In genomic region chr19:46761247-46761946, GRCm38 (mm10) we compare ENCODE assay signal across 8 mouse cellular contexts. TPM values are rescaled to one million over a fixed set of nuclear protein-coding genes. Genes with fewer than 3 reads are reported as not detected.
DNase-seq lines count a peak whose midpoint lies in the region; ATAC-seq lines count a peak whose summit lies in the region.

Gene Cnnm2 (plus strand): TSS chr19:46761596.

- intact Hi-C loops in gastrocnemius, postnatal 14 days (cut with DNase I; ENCODE audit: low total_unique reads), result no loop called here
- intact Hi-C loops in left cerebral cortex, postnatal 10 days (cut with DNase I), result loop anchor here (5.0 kb wide), 1 partner anchor 236 kb away; no protein-coding TSS in a partner anchor

- peak; percentile 89 for ATAC-seq in inflammation-experienced regulatory T-cells, adult 6 months
- peak; percentile 92 for ATAC-seq in megakaryocyte-erythroid progenitor cell, adult 5-6 weeks (replicated peaks; ENCODE audit: low FRiP score, low TSS enrichment, poor library complexity, severe bottlenecking)

- peak; percentile 100 for DNase-seq in adrenal gland, adult (ENCODE audit: inconsistent age in 2 of 2, low spot score in 1 of 2)
- peak; percentile 100 for DNase-seq in embryo, embryonic 10.5 days (ENCODE audit: low spot score)
- peak; percentile 100 for DNase-seq in gastrocnemius, postnatal 14 days
- DNase-seq in left cerebral cortex, postnatal 10 days (ENCODE audit: extremely low spot score in 1 of 2, low spot score in 2 of 2), result peak; percentile 100
- peak; percentile 100 for DNase-seq in right cerebral cortex, postnatal 25 days
- DNase-seq in urinary bladder, postnatal 4 days (ENCODE audit: low spot score in 2 of 2), result peak; percentile 99 to 100

RNA-seq across cellular contexts. Expression of gene Cnnm2, which starts in this region (rescaled TPM):
- 1 to 10 TPM; 4.0 to 4.1 TPM for total RNA-seq in gastrocnemius, postnatal 14 days (2021)
- polyA plus RNA-seq in inflammation-experienced regulatory T-cells, adult 6 months (2017; shearing (Covaris generic)), result 1 to 10 TPM in 1 of 3 experiments, under 1 TPM in 2; 0.36 to 1.2 (median 0.44) TPM
- total RNA-seq in left cerebral cortex, postnatal 10 days (2021), result 10 to 100 TPM; 25.8 to 29.4 TPM
- total RNA-seq in megakaryocyte-erythroid progenitor cell, adult 5-6 weeks (2014; fragmentation: Nextera tagmentation), result 20.3 and 22.0 TPM in 2 replicates
- total RNA-seq in megakaryocyte-erythroid progenitor cell, adult 5-6 weeks (2017), result 7.0 and 13.6 TPM in 2 replicates

Comparison
In these comparisons a context has a peak if more than half of its experiments do, and no peak if none do; other contexts are left out.
1. Peak in every context shown above with its lines: DNase-seq and ATAC-seq.